In the genomic region with DNA sequence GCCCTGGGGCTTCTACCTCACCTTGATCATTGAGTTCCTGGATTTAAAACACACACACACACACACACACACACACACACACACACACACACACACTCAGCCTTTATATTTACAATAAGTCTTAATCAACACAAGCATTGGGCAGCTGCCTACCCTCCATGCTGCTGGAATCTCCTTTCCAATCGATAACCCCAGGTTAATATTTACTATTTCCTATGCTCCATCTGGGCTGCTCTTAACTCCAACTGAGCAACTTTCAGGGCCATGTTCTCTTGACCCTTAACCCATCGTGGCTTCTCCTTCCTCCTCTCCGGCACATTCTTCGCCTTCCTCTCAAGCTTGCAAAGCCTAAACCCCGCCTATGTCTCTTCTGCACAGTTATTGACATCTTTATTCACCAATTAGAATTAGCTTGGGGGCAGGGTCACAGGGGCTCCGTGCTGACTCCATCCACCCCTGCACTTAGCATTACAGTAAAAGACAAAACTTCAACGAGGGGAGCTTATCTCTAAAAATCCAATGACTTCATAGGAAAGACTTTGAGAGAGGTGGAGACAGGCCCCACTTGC, we compare ENCODE assay signal across 21 mouse cellular contexts. TPM values are rescaled to one million over a fixed set of nuclear protein-coding genes. Genes with fewer than 3 reads are reported as not detected.
A peak's percentile ranks its signal among the peaks of the same experiment; 100 is the strongest.
DNase-seq lines count a peak whose midpoint lies in the region; ATAC-seq and TF ChIP-seq lines count a peak whose summit lies in the region.
"Had no signal": no experiment of that assay in that cellular context is flagged by ENCODE, and none has a peak within 500 bp of the region (broad histone marks: within the 10 kb centered on the region; RNA-seq: fewer than 3 reads in every experiment).

No protein-coding gene starts in this region.

- H3K27ac ChIP-seq in liver, adult 2 months (replicated peaks; ENCODE audit: insufficient read depth, low read depth, low read length): peak overlapping the region; percentile 17; the same call in 1 of the 2 replicates
- H3K27ac ChIP-seq in liver, embryonic 11.5 days (ENCODE audit: low read depth, low read length): no peak overlapping the region
- H3K27ac ChIP-seq in liver, embryonic 15.5 days (replicated peaks): no peak overlapping the region
- H3K27ac ChIP-seq in stomach, embryonic 16.5 days (ENCODE audit: low read length): no peak overlapping the region
- H3K27ac ChIP-seq: embryonic facial prominence, embryonic 10.5 days; forebrain, embryonic 13.5 days; hindbrain, embryonic 10.5 days had no signal

- DNase-seq in liver, adult 2 months (ENCODE audit: extremely low read depth, low read depth, low spot score): peak; percentile 94
- no peak for DNase-seq in liver
- no peak for DNase-seq in liver, embryonic 11.5 days (ENCODE audit: low spot score)
- no peak for DNase-seq in thymus, postnatal 25 days
- DNase-seq in embryo, embryonic 11 days: no peak
- no peak for DNase-seq in right cerebral cortex, adult 18-20 months
- DNase-seq: adrenal gland, postnatal 14 days; cerebellum, adult 11-12 months; cerebellum, adult 9-11 months; cerebellum, postnatal 36 days; forebrain, postnatal 0 days; gastrocnemius, postnatal 14 days had no signal

- H3K36me3 ChIP-seq in liver, adult 2 months (ENCODE audit: control insufficient read depth, insufficient read depth, low read length): no peaks in the 10 kb centered on the region
- H3K36me3 ChIP-seq in liver, embryonic 11.5 days (ENCODE audit: control insufficient read depth, insufficient read depth, low read length): no peaks in the 10 kb centered on the region
- no peaks in the 10 kb centered on the region for H3K36me3 ChIP-seq in liver, embryonic 15.5 days (replicated peaks)
- no peaks in the 10 kb centered on the region for H3K36me3 ChIP-seq in stomach, embryonic 16.5 days (ENCODE audit: control insufficient read depth, insufficient read depth, low read length)
- H3K36me3 ChIP-seq: embryonic facial prominence, embryonic 10.5 days; heart, embryonic 12.5 days; hindbrain, embryonic 10.5 days had no signal

- no peak overlapping the region for H3K9ac ChIP-seq in liver, adult 2 months (ENCODE audit: low read depth, low read length)
- no peak overlapping the region for H3K9ac ChIP-seq in liver, embryonic 11.5 days (ENCODE audit: low read depth, low read length)
- no peak overlapping the region for H3K9ac ChIP-seq in liver, embryonic 15.5 days
- H3K9ac ChIP-seq in stomach, embryonic 16.5 days (ENCODE audit: low read length): no peak overlapping the region
- H3K9ac ChIP-seq: forebrain, embryonic 13.5 days; forebrain, postnatal 0 days; heart, embryonic 12.5 days had no signal

- TF ChIP-seq CTCF in liver, adult 2 months (IDR thresholded peaks at IDR 0.05; ENCODE audit: low read depth, low read length): no peak

- H3K4me2 ChIP-seq in liver, embryonic 11.5 days: no peak overlapping the region
- peak overlapping the region; percentile 3; the same call in 1 of the 2 replicates for H3K4me2 ChIP-seq in liver, embryonic 15.5 days
- no peak overlapping the region for H3K4me2 ChIP-seq in stomach, embryonic 16.5 days (ENCODE audit: low read depth, low read length)
- H3K4me2 ChIP-seq: forebrain, embryonic 13.5 days; heart, embryonic 12.5 days had no signal

- peaks cover 4% of the 10 kb centered on the region for H3K4me1 ChIP-seq in liver, adult 2 months (ENCODE audit: control insufficient read depth, insufficient read depth, low read length)
- H3K4me1 ChIP-seq in liver, embryonic 11.5 days (replicated peaks; ENCODE audit: control insufficient read depth, insufficient read depth, low read length): no peaks in the 10 kb centered on the region
- no peaks in the 10 kb centered on the region for H3K4me1 ChIP-seq in liver, embryonic 15.5 days (replicated peaks)
- H3K4me1 ChIP-seq in stomach, embryonic 16.5 days (ENCODE audit: control insufficient read depth, insufficient read depth, low read length): no peaks in the 10 kb centered on the region
- H3K4me1 ChIP-seq: forebrain, embryonic 13.5 days; hindbrain, embryonic 10.5 days had no signal

- no peaks in the 10 kb centered on the region for H3K79me2 ChIP-seq in liver, adult 2 months (ENCODE audit: control insufficient read depth, insufficient read depth, low read length)

- no peaks in the 10 kb centered on the region for H3K9me3 ChIP-seq in liver, embryonic 11.5 days (ENCODE audit: control insufficient read depth, low read length)
- H3K9me3 ChIP-seq in liver, embryonic 15.5 days (replicated peaks): no peaks in the 10 kb centered on the region
- no peaks in the 10 kb centered on the region for H3K9me3 ChIP-seq in stomach, embryonic 16.5 days (replicated peaks; ENCODE audit: control insufficient read depth, low read length)
- H3K9me3 ChIP-seq: embryonic facial prominence, embryonic 10.5 days; forebrain, embryonic 13.5 days; heart, embryonic 12.5 days; hindbrain, embryonic 10.5 days had no signal

- no peak overlapping the region for H3K4me3 ChIP-seq in liver, adult 2 months (ENCODE audit: insufficient read depth, low read depth, low read length)
- H3K4me3 ChIP-seq in liver, embryonic 11.5 days (ENCODE audit: low read depth, low read length): no peak overlapping the region
- H3K4me3 ChIP-seq in liver, embryonic 15.5 days (replicated peaks): no peak overlapping the region
- H3K4me3 ChIP-seq in stomach, embryonic 16.5 days (replicated peaks; ENCODE audit: low read length): no peak overlapping the region
- H3K4me3 ChIP-seq: embryonic facial prominence, embryonic 10.5 days; forebrain, embryonic 13.5 days; heart, embryonic 12.5 days; hindbrain, embryonic 10.5 days had no signal

- 12% methylated on average over 7 of the region's 7 CpGs for WGBS in liver, adult 2 months
- WGBS in liver, embryonic 11.5 days: 58% methylated on average over 7 of the region's 7 CpGs
- WGBS in liver, embryonic 15.5 days (ENCODE audit: insufficient replicate concordance): 27% methylated on average over 7 of the region's 7 CpGs
- 51% methylated on average over 7 of the region's 7 CpGs for WGBS in stomach, embryonic 16.5 days

- peak; percentile 53 for ATAC-seq in liver, embryonic 11.5 days (replicated peaks; ENCODE audit: low FRiP score)
- ATAC-seq in liver, embryonic 15.5 days (ENCODE audit: insufficient read depth): peak; percentile 74
- peak; percentile 56; the same call in 1 of the 2 replicates for ATAC-seq in stomach, embryonic 16.5 days (ENCODE audit: insufficient read depth, low FRiP score)
- ATAC-seq: activated CD4-positive, CD25-positive, alpha-beta regulatory T cell, adult 4 months; forebrain, embryonic 13.5 days; forebrain, postnatal 0 days; Patski had no signal

- no peak for TF ChIP-seq POLR2A in liver, adult 2 months (IDR thresholded peaks at IDR 0.05; ENCODE audit: extremely low read depth, insufficient read depth, low read length)

- H3K27me3 ChIP-seq in liver, adult 2 months (ENCODE audit: control insufficient read depth, insufficient read depth, low read length): no peaks in the 10 kb centered on the region; the same call in 1 of the 2 replicates
- no peaks in the 10 kb centered on the region for H3K27me3 ChIP-seq in liver, embryonic 11.5 days (replicated peaks; ENCODE audit: control insufficient read depth, insufficient read depth, low read length)
- H3K27me3 ChIP-seq in liver, embryonic 15.5 days: no peaks in the 10 kb centered on the region
- no peaks in the 10 kb centered on the region for H3K27me3 ChIP-seq in stomach, embryonic 16.5 days (ENCODE audit: control insufficient read depth, insufficient read depth, low read length)
- H3K27me3 ChIP-seq: forebrain, embryonic 13.5 days; heart, embryonic 12.5 days had no signal

RNA-seq across cellular contexts. Expression of gene Cxcl13, which starts 51.6 kb away (rescaled TPM):
- 0.55 and 0.60 TPM in 2 replicates for total RNA-seq in liver, adult 2 months (2014; rRNA removed)
- 0.22 and 0.29 TPM in 2 replicates for polyA plus RNA-seq in liver, adult 2 months (2012; rRNA removed)
- polyA plus RNA-seq in liver, embryonic 11.5 days (2014; fragmentation: Nextera tagmentation; extraction: Ambion mirVana): 1.7 and 1.8 TPM in 2 replicates
- 0.16 and 0.24 TPM in 2 replicates for polyA plus RNA-seq in liver, embryonic 15.5 days (2015; fragmentation: Nextera tagmentation; extraction: Ambion mirVana)
- polyA plus RNA-seq in stomach, embryonic 16.5 days (2015; fragmentation: Nextera tagmentation; extraction: Ambion mirVana): 23.1 and 34.1 TPM in 2 replicates
- total RNA-seq: forebrain, postnatal 0 days; gastrocnemius, postnatal 14 days had no signal
- polyA plus RNA-seq: C2C12; forebrain, embryonic 13.5 days; Patski had no signal
